Mouse (Mus musculus) bone marrow, adult 2 months (tissue): Measurements from ENCODE around the gene Cttnbp2nl. TPM values are rescaled to one million over a fixed set of nuclear protein-coding genes. Genes with fewer than 3 reads are reported as not detected.

Experiments
- H3K27ac ChIP-seq: fragments of 200-500 bp; 2 replicates; pipeline ENCODE4 v1.5.1; 2012; ENCODE audit warnings: low read depth, mild to moderate bottlenecking, control low read depth, inconsistent platforms, low read length; ENCODE audit not compliant: control insufficient read depth, poor library complexity, insufficient read depth
- H3K4me1 ChIP-seq: fragments of 200-500 bp; 2 replicates; pipeline ENCODE4 v1.6.1; 2011; ENCODE audit warnings: low read length; ENCODE audit not compliant: control insufficient read depth, insufficient read depth
- H3K4me3 ChIP-seq: fragments of 200-500 bp; replicated peaks from 2 replicates; pipeline ENCODE3; 2011; ENCODE audit warnings: mild to moderate bottlenecking, low read depth, low read length, control low read depth; ENCODE audit not compliant: control insufficient read depth
- CTCF ChIP-seq: fragments of 200-500 bp; IDR thresholded peaks from 2 replicates; pipeline ENCODE4 v1.5.1; 2011; ENCODE audit warnings: low read length, control low read depth; ENCODE audit not compliant: control insufficient read depth, insufficient read depth
- POLR2A ChIP-seq: fragments of 200-500 bp; IDR thresholded peaks from 2 replicates; pipeline ENCODE4 v1.6.1; 2011; ENCODE audit warnings: low read depth, mild to moderate bottlenecking, control low read depth, low read length, borderline replicate concordance; ENCODE audit not compliant: control insufficient read depth
- WGBS: fragments of 180-500 bp; shearing (Covaris S2); methylation state at CpG from one replicate; pipeline ENCODE4 v1.1.7; 2018; 5-methylcytosine and 5-hydroxymethylcytosine counted together
- polyA plus RNA-seq: library from polyadenylated mRNA; stranded (reverse); fragments of >200 nt; gene quantifications from 2 replicates; pipeline ENCODE4 v1.2.4, GENCODE M21; 2011; ENCODE audit warnings: low replicate concordance; ENCODE audit not compliant: missing spikeins, insufficient read depth, insufficient read length

The Cttnbp2nl gene
- polyA plus RNA-seq, 1 experiment: 5.8 TPM

- Histone ChIP-seq H3K27ac (no peak overlapping the region), H3K4me1 (no peaks in the 10 kb centered on the region), H3K4me3 (no peak overlapping the region)
- TF ChIP-seq CTCF: no peak
- no peak for TF ChIP-seq POLR2A
- 73% methylated on average over 7 of the region's 7 CpGs for WGBS
Observed at GRCm38 (mm10) chr3:105090147-105090546, 37.2 kb upstream of the Cttnbp2nl start.

DNA sequence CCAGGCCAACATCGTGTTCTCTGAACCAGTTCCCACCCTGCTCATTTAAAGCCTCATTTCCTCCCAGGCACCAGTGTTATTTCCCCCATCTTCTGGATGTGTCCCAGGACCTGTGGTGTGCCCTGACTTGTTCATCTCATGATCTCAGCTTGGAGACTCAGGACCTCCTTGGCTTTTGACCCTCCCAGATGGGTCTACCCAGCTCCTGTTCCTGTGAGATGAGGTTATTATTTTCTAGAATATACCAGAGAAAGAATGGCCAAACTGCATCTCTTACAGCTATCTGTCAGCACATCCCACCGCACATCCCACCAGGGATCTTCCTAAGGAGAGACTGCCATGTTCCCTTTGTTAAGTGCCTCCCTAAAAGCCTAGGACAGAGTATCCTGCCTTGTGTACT is 35.7 kb upstream of the Cttnbp2nl start:
- 65% methylated on average over 2 of the region's 2 CpGs for WGBS
- no peak overlapping the region for H3K4me3 ChIP-seq
- no peaks in the 10 kb centered on the region for H3K4me1 ChIP-seq
- no peak overlapping the region for H3K27ac ChIP-seq
- no peak for TF ChIP-seq CTCF
- TF ChIP-seq POLR2A: no peak

DNA sequence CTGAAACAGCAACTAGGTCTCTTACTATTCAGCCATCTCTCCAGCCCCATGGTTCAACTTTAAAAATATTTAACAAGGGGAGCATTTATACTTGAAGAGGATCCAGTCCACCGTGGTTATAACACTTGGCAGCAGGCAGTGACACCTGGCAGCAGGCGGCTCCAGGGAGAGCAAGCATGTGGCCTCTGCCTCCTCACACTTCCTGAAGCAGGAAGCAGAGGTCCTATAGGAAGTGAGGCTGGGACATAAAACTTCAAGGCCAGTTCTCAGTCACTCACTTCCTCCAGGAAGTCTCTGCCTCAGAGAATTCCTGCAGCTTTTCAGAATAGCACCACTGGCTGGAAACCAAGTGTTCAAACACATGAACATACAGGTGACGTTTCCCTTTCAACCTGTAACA is 34.4 kb upstream of the Cttnbp2nl start:
- no peaks in the 10 kb centered on the region for H3K4me1 ChIP-seq
- no peak overlapping the region for H3K27ac ChIP-seq
- WGBS: 20% methylated on average over 3 of the region's 3 CpGs
- TF ChIP-seq POLR2A: no peak
- TF ChIP-seq CTCF: no peak
- H3K4me3 ChIP-seq: no peak overlapping the region

DNA sequence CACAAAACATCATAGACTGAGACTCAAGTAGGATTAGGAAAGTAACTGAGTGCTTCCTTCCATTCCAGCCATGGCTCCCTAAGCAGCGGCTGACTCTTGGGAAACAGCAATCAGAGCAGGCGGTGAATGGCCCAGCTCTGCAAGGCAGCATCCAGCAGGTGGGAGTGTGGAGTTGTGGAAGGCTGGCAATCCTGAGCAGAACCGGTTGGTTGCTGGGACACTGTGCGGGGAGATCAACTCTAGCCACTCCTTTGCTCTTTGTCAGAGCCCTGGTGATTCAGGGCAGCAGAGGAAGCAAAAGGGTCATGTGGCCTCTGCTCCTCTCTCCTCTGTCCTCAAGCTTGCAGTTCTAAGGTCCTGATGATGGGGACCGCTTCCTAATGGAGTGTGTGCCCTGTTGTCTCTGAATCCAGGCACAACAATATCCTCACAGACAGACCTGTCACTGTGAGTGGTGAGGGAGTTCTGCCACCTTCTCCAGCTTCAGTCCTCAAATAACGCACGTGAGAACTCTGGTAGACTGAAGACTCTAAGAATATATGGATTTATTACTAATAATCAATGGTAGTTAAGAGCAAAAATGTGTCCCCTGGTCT is 25.4 kb upstream of the Cttnbp2nl start:
- TF ChIP-seq CTCF: no peak
- TF ChIP-seq POLR2A: no peak
- WGBS: 57% methylated on average over 7 of the region's 7 CpGs
- Histone ChIP-seq H3K4me1 (no peaks in the 10 kb centered on the region), H3K27ac (no peak overlapping the region), H3K4me3 (no peak overlapping the region)

- WGBS: 82% methylated on average over 5 of the region's 5 CpGs
- Histone ChIP-seq H3K4me1 (no peaks in the 10 kb centered on the region), H3K27ac (no peak overlapping the region), H3K4me3 (no peak overlapping the region)
- no peak for TF ChIP-seq POLR2A
- no peak for TF ChIP-seq CTCF
Observed at GRCm38 (mm10) chr3:105075796-105076195, 22.9 kb upstream of the Cttnbp2nl start.

- 90% methylated on average over 10 of the region's 10 CpGs for WGBS
- TF ChIP-seq CTCF (no peak), POLR2A (no peak)
- H3K4me1 ChIP-seq: no peaks in the 10 kb centered on the region
- H3K27ac ChIP-seq: no peak overlapping the region
- no peak overlapping the region for H3K4me3 ChIP-seq
Observed at GRCm38 (mm10) chr3:105072536-105072935, 19.6 kb upstream of the Cttnbp2nl start.

DNA sequence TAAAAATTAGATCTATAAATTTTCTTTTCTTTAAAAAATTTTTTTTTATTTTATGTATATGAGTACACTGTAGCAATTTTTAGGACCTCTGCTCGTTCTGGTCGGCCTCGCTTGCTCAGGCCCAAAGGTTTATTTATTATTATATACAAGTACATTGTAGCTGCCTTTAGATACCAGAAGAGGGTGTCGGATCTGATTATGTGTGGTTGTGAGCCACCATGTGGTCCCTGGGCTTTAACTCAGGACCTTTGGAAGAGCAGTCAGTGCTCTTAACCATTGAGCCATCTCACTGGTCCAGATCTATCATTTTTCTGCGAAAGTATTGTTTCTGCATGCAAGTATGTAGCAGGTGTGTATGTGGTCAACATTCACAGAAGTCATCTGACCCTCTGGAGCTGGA is 18.3 kb upstream of the Cttnbp2nl start:
- no peak overlapping the region for H3K4me3 ChIP-seq
- H3K4me1 ChIP-seq: no peaks in the 10 kb centered on the region
- TF ChIP-seq CTCF: no peak
- TF ChIP-seq POLR2A: no peak
- no peak overlapping the region for H3K27ac ChIP-seq
- WGBS: 82% methylated on average over 5 of the region's 5 CpGs

GRCm38 (mm10) chr3:105070553-105070952 is 17.6 kb upstream of the Cttnbp2nl start:
- no peak for TF ChIP-seq POLR2A
- no peak for TF ChIP-seq CTCF
- Histone ChIP-seq H3K4me3 (no peak overlapping the region), H3K27ac (no peak overlapping the region), H3K4me1 (no peaks in the 10 kb centered on the region)
- WGBS: 64% methylated on average over 8 of the region's 8 CpGs

DNA sequence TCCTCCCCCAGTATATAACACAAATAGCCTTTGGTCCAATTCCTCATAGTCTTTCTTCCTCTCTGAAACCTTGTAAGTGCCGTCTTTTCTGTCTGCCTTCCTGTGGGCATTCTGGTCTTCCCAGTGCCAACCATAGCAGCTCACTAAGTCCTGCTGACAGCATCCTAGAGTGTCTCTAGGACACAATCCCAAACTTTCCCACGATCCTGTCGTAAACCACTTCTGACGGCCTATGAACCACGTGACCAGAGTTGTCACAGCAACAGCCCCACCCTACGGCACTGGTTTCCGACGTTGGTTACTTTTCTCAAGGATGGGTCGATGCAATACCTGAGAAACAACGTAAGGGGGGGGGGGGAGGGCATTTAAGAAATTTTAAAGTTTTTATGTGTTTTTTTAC is 13.6 kb upstream of the Cttnbp2nl start, which contains the start of gene 4930564D02Rik:
Gene 4930564D02Rik, plus strand, starts transcription at position 301 of the 400 bp plus-strand sequence.
- 74% methylated on average over 10 of the region's 10 CpGs for WGBS
- no peak for TF ChIP-seq CTCF
- no peak for TF ChIP-seq POLR2A
- no peak within 1 kb of the TSS for H3K27ac ChIP-seq
- H3K4me1 ChIP-seq: no peaks in the 10 kb centered on the region
- no peak within 1 kb of the TSS for H3K4me3 ChIP-seq
